Mouse (Mus musculus) lung, adult 2 months (tissue): ENCODE results near the gene Ugt2a2. TPM values are rescaled to one million over a fixed set of nuclear protein-coding genes. Genes with fewer than 3 reads are reported as not detected.
"Not testable (repeated sequence)": the region's sequence is repeated elsewhere in the genome, so short reads cannot be mapped to it uniquely, and the experiment has no call there.

Experiments used
- DNase-seq: peaks from one replicate; pipeline ENCODE4 v3.0.0; 2022
- H3K4me1 ChIP-seq: fragments of 200-500 bp; 2 replicates; pipeline ENCODE4 v1.6.1; 2011; ENCODE audit warnings: low read length; ENCODE audit not compliant: control insufficient read depth, insufficient read depth
- H3K4me3 ChIP-seq: fragments of 200-500 bp; replicated peaks from 2 replicates; pipeline ENCODE3; 2011; ENCODE audit warnings: low read depth, mild to moderate bottlenecking, control low read depth, low read length; ENCODE audit errors: extremely low read depth
- CTCF ChIP-seq: fragments of 200-500 bp; IDR thresholded peaks from 2 replicates; pipeline ENCODE4 v1.5.1; 2011; ENCODE audit warnings: mild to moderate bottlenecking, low read length, control low read depth; ENCODE audit not compliant: insufficient read depth
- POLR2A ChIP-seq: fragments of 200-500 bp; IDR thresholded peaks from 2 replicates; pipeline ENCODE4 v1.6.1; 2011; ENCODE audit warnings: low read depth, mild to moderate bottlenecking, control low read depth, low read length, borderline replicate concordance; ENCODE audit errors: extremely low read depth
- WGBS: fragments of 180-500 bp; shearing (Covaris S2); methylation state at CpG from one replicate; pipeline ENCODE4 v1.1.7; 2018; 5-methylcytosine and 5-hydroxymethylcytosine counted together
- polyA plus RNA-seq: library from polyadenylated mRNA; depleted of rRNA; stranded (reverse); fragments of >200 nt; gene quantifications from 2 replicates; pipeline ENCODE4 v1.2.3, GENCODE M21; 2012; rRNA removed

Gene Ugt2a2
- polyA plus RNA-seq, 1 experiment: not detected

- TF ChIP-seq POLR2A: no peak
- TF ChIP-seq CTCF: no peak
- Histone ChIP-seq H3K4me1 (no peaks in the 10 kb centered on the region), H3K4me3 (no peak overlapping the region)
- DNase-seq: no peak
Measured at GRCm38 (mm10) chr5:87455519-87455918, 26.5 kb downstream of the Ugt2a2 start.

- WGBS: 66% methylated on average over 4 of the region's 5 CpGs
- not testable (repeated sequence) for DNase-seq, H3K4me3 ChIP-seq, H3K4me1 ChIP-seq
Measured at GRCm38 (mm10) chr5:87452514-87452913, 29.5 kb downstream of the Ugt2a2 start.

- TF ChIP-seq CTCF (no peak), POLR2A (no peak)
- no peak overlapping the region for H3K4me3 ChIP-seq
- 33% methylated on average over 3 of the region's 3 CpGs for WGBS
- no peaks in the 10 kb centered on the region for H3K4me1 ChIP-seq
- no peak for DNase-seq
Measured at GRCm38 (mm10) chr5:87436264-87436663, 45.8 kb downstream of the Ugt2a2 start.

GRCm38 (mm10) chr5:87425676-87426075 lies 56.4 kb downstream of the Ugt2a2 start:
- Histone ChIP-seq H3K4me3 (no peak overlapping the region), H3K4me1 (no peaks in the 10 kb centered on the region)
- 58% methylated on average over 3 of the region's 3 CpGs for WGBS
- TF ChIP-seq CTCF: no peak
- TF ChIP-seq POLR2A: no peak
- DNase-seq: no peak

- not testable (repeated sequence) for H3K4me1 ChIP-seq, DNase-seq, H3K4me3 ChIP-seq
- 92% methylated on average over 1 of the region's 2 CpGs for WGBS
Measured at GRCm38 (mm10) chr5:87424041-87424440, 58.0 kb downstream of the Ugt2a2 start, which contains the start of gene Ugt2b38. Ugt2b38 (minus strand) TSS chr5:87424203.

Other genes with a start within 250 kb of the Ugt2a2 start
- gene Ugt2b37, start 227.5 kb downstream of the Ugt2a2 start, polyA plus RNA-seq: not detected in 2 replicates
- not detected in 2 replicates for gene Ugt2a3, start 145.1 kb downstream of the Ugt2a2 start, polyA plus RNA-seq
- gene Ugt2b38, start 58.1 kb downstream of the Ugt2a2 start, polyA plus RNA-seq: not detected in 2 replicates
- gene Gm43638, start 4.5 kb upstream of the Ugt2a2 start, polyA plus RNA-seq: not detected in 2 replicates
- not detected in 2 replicates for gene Ugt2a1, start 8.6 kb upstream of the Ugt2a2 start, polyA plus RNA-seq
- not detected in 2 replicates for gene Sult1b1, start 55.9 kb upstream of the Ugt2a2 start, polyA plus RNA-seq
- gene Sult1d1, start 86.8 kb upstream of the Ugt2a2 start, polyA plus RNA-seq: 0.74 and 1.3 TPM in 2 replicates
- not detected in 2 replicates for gene Sult1e1, start 109.3 kb upstream of the Ugt2a2 start, polyA plus RNA-seq
- not detected in 2 replicates for gene Csn1s1, start 183.9 kb upstream of the Ugt2a2 start, polyA plus RNA-seq
- gene Csn2, start 217.4 kb upstream of the Ugt2a2 start, polyA plus RNA-seq: not detected in 2 replicates